Mouse (Mus musculus) MEL (cell line): ENCODE results near the gene Amy2a2. TPM values are rescaled to one million over a fixed set of nuclear protein-coding genes. Genes with fewer than 3 reads are reported as not detected.
"Not testable (repeated sequence)": the region's sequence is repeated elsewhere in the genome, so short reads cannot be mapped to it uniquely, and the experiment has no call there.

ENCODE experiments used
- DNase-seq: peaks from one replicate; pipeline ENCODE4 v3.0.0; 2011; ENCODE audit warnings: low read depth, low spot score
- H3K27ac ChIP-seq: 2 replicates; pipeline ENCODE4 v1.5.1; 2012; ENCODE audit warnings: low read depth, mild to moderate bottlenecking, control low read depth, low read length, moderate library complexity; ENCODE audit not compliant: control insufficient read depth
- H3K27me3 ChIP-seq, 2 experiments: fragments of 150-350 bp in 1 of 2; sonication (generic) in 1 of 2; 2 replicates each; pipeline ENCODE4 v1.6.1; 2012; ENCODE audit warnings: low read length in 2 of 2, mild to moderate bottlenecking in 2 of 2, improper control_type of control experiment in 1 of 2, moderate library complexity in 1 of 2; ENCODE audit not compliant: insufficient read depth in 2 of 2, control insufficient read depth in 1 of 2
- H3K36me3 ChIP-seq, 2 experiments: 2 replicates each; pipeline ENCODE4 v1.6.1; 2012 to 2014; ENCODE audit warnings: low read length in 2 of 2, improper control_type of control experiment in 1 of 2, inconsistent platforms in 1 of 2, mild to moderate bottlenecking in 1 of 2; ENCODE audit not compliant: insufficient read depth in 2 of 2, control insufficient read depth in 1 of 2
- H3K4me1 ChIP-seq, 2 experiments: fragments of 150-350 bp in 1 of 2; sonication (generic) in 1 of 2; 2 replicates each; pipeline ENCODE4 v1.6.1; 2012; ENCODE audit warnings: low read length in 2 of 2, improper control_type of control experiment in 1 of 2, mild to moderate bottlenecking in 1 of 2; ENCODE audit not compliant: insufficient read depth in 2 of 2, control insufficient read depth in 1 of 2
- H3K4me3 ChIP-seq, 2 experiments: fragments of 150-350 bp in 1 of 2; sonication (generic) in 1 of 2; 2 replicates each; pipeline ENCODE4 v1.5.1; 2012; ENCODE audit warnings: low read depth in 2 of 2, low read length in 2 of 2, mild to moderate bottlenecking in 2 of 2, moderate library complexity in 2 of 2, control low read depth in 1 of 2, improper control_type of control experiment in 1 of 2; ENCODE audit not compliant: control insufficient read depth in 1 of 2, insufficient read depth in 1 of 2
- H3K79me2 ChIP-seq: 2 replicates; pipeline ENCODE4 v1.6.1; 2012; ENCODE audit warnings: mild to moderate bottlenecking, low read length, moderate library complexity; ENCODE audit not compliant: control insufficient read depth, poor library complexity, insufficient read depth
- H3K9ac ChIP-seq: 2 replicates; pipeline ENCODE4 v1.6.1; 2012; ENCODE audit warnings: low read depth, mild to moderate bottlenecking, control low read depth, low read length, moderate library complexity; ENCODE audit not compliant: control insufficient read depth, poor library complexity, severe bottlenecking
- H3K9me3 ChIP-seq: fragments of 150-350 bp; sonication (generic); replicated peaks from 2 replicates; pipeline ENCODE4 v1.6.1; 2012; ENCODE audit warnings: mild to moderate bottlenecking, low read length, improper control_type of control experiment, moderate library complexity; ENCODE audit not compliant: insufficient read depth
- polyA plus RNA-seq, 2 experiments: library from polyadenylated mRNA; stranded (reverse) in 1 of 2; unstranded in 1 of 2; fragments of >175 nt in 1 of 2; fragments of >200 nt in 1 of 2; gene quantifications; 2 replicates each; pipeline versions ENCODE4 v1.2.1 to v1.2.4; 2012; ENCODE audit warnings: low replicate concordance in 2 of 2, low read depth in 1 of 2; ENCODE audit not compliant: insufficient read length in 2 of 2, insufficient read depth in 1 of 2, missing spikeins in 1 of 2
- total RNA-seq: library from RNA; depleted of rRNA; stranded (reverse); fragments of 300-350 nt; gene quantifications from 2 replicates; pipeline ENCODE4 v1.2.3, GENCODE M21; 2012; rRNA removed

The Amy2a2 gene
- total RNA-seq, result not detected in 2 replicates
- not detected for polyA plus RNA-seq

- H3K36me3 ChIP-seq, DNase-seq, H3K9ac ChIP-seq, H3K9me3 ChIP-seq, H3K4me3 ChIP-seq, H3K27ac ChIP-seq, H3K27me3 ChIP-seq, H3K79me2 ChIP-seq, H3K4me1 ChIP-seq: not testable (repeated sequence)
Observed at GRCm38 (mm10) chr3:113356558-113356957, at the start of gene Amy2a2. TSS of gene Amy2a2 (minus strand) at chr3:113356658.

- not testable (repeated sequence) for H3K36me3 ChIP-seq, H3K4me1 ChIP-seq, H3K79me2 ChIP-seq, H3K9me3 ChIP-seq, DNase-seq, H3K27me3 ChIP-seq, H3K27ac ChIP-seq, H3K9ac ChIP-seq, H3K4me3 ChIP-seq
Observed at GRCm38 (mm10) chr3:113345484-113345883, 11.0 kb downstream of the Amy2a2 start.

GRCm38 (mm10) chr3:113323952-113324351 lies 32.5 kb downstream of the Amy2a2 start, which contains the start of gene Amy2a3:
TSS of gene Amy2a3 (minus strand) at chr3:113324052.
- not testable (repeated sequence) for H3K4me3 ChIP-seq, H3K36me3 ChIP-seq, DNase-seq, H3K27me3 ChIP-seq, H3K9ac ChIP-seq, H3K9me3 ChIP-seq, H3K4me1 ChIP-seq, H3K79me2 ChIP-seq, H3K27ac ChIP-seq

GRCm38 (mm10) chr3:113312937-113313336 lies 43.5 kb downstream of the Amy2a2 start:
- H3K9me3 ChIP-seq, DNase-seq, H3K4me1 ChIP-seq, H3K79me2 ChIP-seq, H3K27me3 ChIP-seq, H3K36me3 ChIP-seq, H3K27ac ChIP-seq, H3K9ac ChIP-seq, H3K4me3 ChIP-seq: not testable (repeated sequence)

Other genes with a start within 250 kb of the Amy2a2 start
- not detected in 2 replicates for gene Amy2a5, start 97.8 kb downstream of the Amy2a2 start, total RNA-seq
- not detected for gene Amy2a5, start 97.8 kb downstream of the Amy2a2 start, polyA plus RNA-seq
- gene Amy2a4, start 65.2 kb downstream of the Amy2a2 start, total RNA-seq, result not detected in 2 replicates
- gene Amy2a4, start 65.2 kb downstream of the Amy2a2 start, polyA plus RNA-seq, result not detected
- gene Amy2a3, start 32.6 kb downstream of the Amy2a2 start, total RNA-seq, result not detected in 2 replicates
- gene Amy2a3, start 32.6 kb downstream of the Amy2a2 start, polyA plus RNA-seq, result not detected
- gene Amy2a1, start 175.8 kb upstream of the Amy2a2 start, total RNA-seq, result not detected in 2 replicates
- not detected for gene Amy2a1, start 175.8 kb upstream of the Amy2a2 start, polyA plus RNA-seq